Mouse (Mus musculus) inflammation-experienced regulatory T-cells, adult 6 months (primary cell): ENCODE measurements around the gene Fzd1. TPM values are rescaled to one million over a fixed set of nuclear protein-coding genes. Genes with fewer than 3 reads are reported as not detected.

Experiments
- ATAC-seq: one replicate; pipeline ENCODE4 v1.8.0; 2017
- polyA plus RNA-seq, 3 experiments: library from polyadenylated mRNA; unstranded; fragments of 100-300 nt; shearing (Covaris generic); gene quantifications; one replicate each; pipeline ENCODE4 v1.2.1; 2017

Gene Fzd1
- polyA plus RNA-seq, result not detected

GRCm38 (mm10) chr5:4757902-4758301, at the start of gene Fzd1:
Gene Fzd1 (minus strand): TSS chr5:4758035.
- no peak for ATAC-seq

- ATAC-seq, result no peak
Measured at GRCm38 (mm10) chr5:4805228-4805627, 47.4 kb upstream of the Fzd1 start.

- ATAC-seq, result no peak
Measured at GRCm38 (mm10) chr5:4803708-4804107, 45.9 kb upstream of the Fzd1 start.

GRCm38 (mm10) chr5:4801971-4802370, 44.1 kb upstream of the Fzd1 start:
- no peak for ATAC-seq

- ATAC-seq, result no peak
Measured at GRCm38 (mm10) chr5:4801096-4801850, 43.4 kb upstream of the Fzd1 start.

GRCm38 (mm10) chr5:4791219-4791618, 33.4 kb upstream of the Fzd1 start:
- no peak for ATAC-seq

- no peak for ATAC-seq
Measured at GRCm38 (mm10) chr5:4790265-4790664, 32.4 kb upstream of the Fzd1 start.

GRCm38 (mm10) chr5:4788484-4788883, 30.6 kb upstream of the Fzd1 start:
- no peak for ATAC-seq

- ATAC-seq, result no peak
Measured at GRCm38 (mm10) chr5:4786816-4787215, 29.0 kb upstream of the Fzd1 start.

- no peak for ATAC-seq
Measured at GRCm38 (mm10) chr5:4778274-4778673, 20.4 kb upstream of the Fzd1 start.

GRCm38 (mm10) chr5:4776495-4776894, 18.7 kb upstream of the Fzd1 start:
- no peak for ATAC-seq

- ATAC-seq, result no peak
Measured at GRCm38 (mm10) chr5:4773090-4773772, 15.4 kb upstream of the Fzd1 start.

GRCm38 (mm10) chr5:4770609-4771008, 12.8 kb upstream of the Fzd1 start:
- ATAC-seq, result no peak

- ATAC-seq, result no peak
Measured at GRCm38 (mm10) chr5:4767896-4768295, 10.1 kb upstream of the Fzd1 start.

GRCm38 (mm10) chr5:4766719-4767118, 8.9 kb upstream of the Fzd1 start:
- no peak for ATAC-seq

GRCm38 (mm10) chr5:4761891-4762290, 4.1 kb upstream of the Fzd1 start:
- ATAC-seq, result no peak

- no peak for ATAC-seq
Measured at GRCm38 (mm10) chr5:4758331-4759080, 671 bp upstream of the Fzd1 start.

GRCm38 (mm10) chr5:4756871-4757711, 744 bp downstream of the Fzd1 start:
- ATAC-seq, result no peak

GRCm38 (mm10) chr5:4756001-4756681, 1.7 kb downstream of the Fzd1 start:
- ATAC-seq, result no peak

GRCm38 (mm10) chr5:4755326-4755725, 2.5 kb downstream of the Fzd1 start:
- no peak for ATAC-seq

GRCm38 (mm10) chr5:4754701-4755281, 3.0 kb downstream of the Fzd1 start:
- no peak for ATAC-seq

GRCm38 (mm10) chr5:4753161-4753560, 4.7 kb downstream of the Fzd1 start:
- no peak for ATAC-seq
